Mouse (Mus musculus) c-Kit-positive CD71-positive TER-119-positive erythroid progenitor cells, embryonic 14.5 days (primary cell): ENCODE results near the gene Cstb.

Experiments used
- DNase-seq: peaks from one replicate; pipeline ENCODE4 v3.0.0-alpha.2; 2013; ENCODE audit warnings: low spot score

Cstb gene

DNA sequence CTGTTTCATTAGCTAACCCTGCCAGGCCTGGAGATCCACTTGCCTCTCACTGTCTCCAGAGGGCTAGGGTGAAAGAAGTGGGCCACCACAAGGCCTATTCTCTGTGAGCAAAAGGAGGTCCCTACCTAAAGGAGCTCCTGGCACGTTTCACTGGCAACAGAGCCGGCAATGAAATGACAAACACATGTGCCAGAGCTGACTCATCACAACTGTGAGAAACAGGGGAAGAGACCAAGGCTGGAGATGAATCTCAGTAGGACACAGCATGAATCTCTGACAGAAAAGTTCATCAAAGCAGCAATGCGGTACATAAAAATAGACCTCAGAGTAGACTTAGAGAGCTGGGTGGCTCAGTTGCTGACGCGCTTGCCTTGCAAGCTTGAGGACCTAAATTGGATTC lies 7.6 kb upstream of the Cstb start:
- DNase-seq: no peak

DNA sequence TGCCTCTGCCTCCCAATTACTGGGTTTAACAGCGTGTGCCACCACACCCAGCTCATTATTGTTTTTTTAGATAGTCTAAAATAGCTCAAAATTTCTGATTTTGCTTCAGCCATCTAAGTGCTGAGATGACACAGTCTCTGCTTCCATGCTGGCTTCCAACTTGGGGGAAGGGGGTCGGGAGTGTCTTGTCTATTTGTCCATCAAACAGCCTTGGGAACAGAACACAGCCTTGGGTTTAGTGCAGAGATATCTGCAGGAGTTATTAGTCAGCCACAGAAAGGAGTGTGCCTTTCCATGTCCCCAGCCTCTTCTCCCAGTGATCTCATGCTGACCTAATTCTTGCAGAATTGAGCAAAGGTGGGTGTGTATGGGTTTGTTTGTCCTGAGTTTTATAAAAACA lies 6.7 kb upstream of the Cstb start:
- no peak for DNase-seq

DNA sequence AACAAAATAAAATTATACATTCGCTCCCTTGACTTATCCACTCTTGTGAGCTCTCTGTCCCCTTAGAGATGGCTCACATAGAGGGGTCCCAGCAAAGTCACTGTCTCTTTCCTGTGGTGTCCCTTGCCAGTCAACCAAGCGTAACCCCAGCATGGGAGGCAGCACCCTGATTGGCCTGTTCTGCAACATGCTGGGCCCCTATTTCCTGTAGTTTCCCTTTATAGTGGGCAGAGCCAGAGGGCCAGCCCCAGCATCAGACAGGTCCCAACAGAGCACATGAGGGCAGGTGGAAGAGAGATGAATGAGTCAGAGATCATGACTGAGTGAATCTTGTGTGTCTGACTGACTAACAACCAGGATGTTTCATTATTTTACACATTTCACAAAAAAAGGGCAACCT lies 4.5 kb upstream of the Cstb start:
- DNase-seq: no peak

DNA sequence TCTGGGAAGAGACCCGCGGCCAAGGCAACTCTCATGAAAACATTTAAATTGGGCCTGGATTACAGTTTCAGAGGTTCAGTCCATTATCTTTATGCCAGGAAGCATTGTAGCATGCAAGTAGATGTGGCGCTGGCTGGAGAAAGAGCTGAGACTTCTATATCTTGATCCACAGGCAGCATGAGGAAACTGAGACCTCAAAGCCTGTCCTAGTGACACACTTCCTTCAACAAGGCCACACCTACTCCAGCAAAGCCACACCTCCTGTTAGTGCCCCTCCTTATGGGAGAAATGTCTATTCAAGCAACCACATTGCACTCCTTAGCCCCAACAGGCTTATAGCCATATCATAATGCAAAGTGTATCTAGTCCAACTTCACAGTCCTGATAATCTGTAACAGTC lies 2.9 kb upstream of the Cstb start:
- DNase-seq: no peak

DNA sequence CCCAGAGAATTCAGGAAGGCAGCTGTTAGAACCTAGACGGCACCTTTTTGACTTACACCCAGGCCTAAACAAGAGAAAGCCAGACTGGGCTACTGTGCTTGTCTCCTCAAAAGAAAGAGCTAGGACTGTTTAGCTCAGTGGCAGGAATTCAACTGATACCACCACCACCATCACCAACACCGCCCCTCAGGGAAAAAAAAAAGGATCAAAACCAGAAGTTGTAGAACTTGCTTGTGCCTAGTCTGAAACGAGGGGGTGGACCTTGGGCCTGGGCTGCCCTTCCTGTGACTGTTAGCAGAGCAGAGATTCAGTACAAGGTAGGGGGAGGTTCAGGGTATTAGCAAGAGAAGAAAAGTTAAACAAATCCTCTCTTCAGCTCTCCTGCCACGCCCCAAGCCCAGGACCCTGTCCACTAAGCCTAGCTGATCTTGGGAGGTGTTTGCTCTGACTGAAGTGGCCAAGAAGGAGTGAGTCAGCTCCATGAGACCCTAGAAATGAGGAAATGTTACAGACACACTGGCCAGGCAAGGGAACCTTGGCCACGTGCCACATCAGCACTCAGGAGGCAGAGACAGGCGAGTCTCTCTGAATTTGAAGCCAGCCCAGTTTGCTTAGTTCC lies 757 bp downstream of the Cstb start:
- no peak for DNase-seq

DNA sequence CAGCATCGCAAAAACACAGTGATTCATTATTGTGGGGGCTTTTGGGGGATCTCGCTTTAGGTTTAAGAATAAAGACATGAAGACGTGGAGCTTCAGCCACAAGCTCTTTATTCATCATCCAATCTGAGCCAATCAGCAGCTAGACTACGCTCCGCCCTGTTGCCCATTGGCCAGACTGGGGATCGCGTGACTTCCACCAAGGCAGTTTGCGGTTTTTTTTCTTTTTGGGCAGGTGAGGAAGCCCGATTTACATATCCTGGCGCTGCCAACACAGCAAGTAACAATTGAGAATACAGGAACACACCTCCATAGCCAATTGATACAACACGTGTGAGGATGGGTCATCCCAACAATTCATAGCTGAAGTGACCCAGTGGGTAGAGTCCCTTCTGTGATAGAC lies 2.6 kb downstream of the Cstb start:
- DNase-seq: no peak

DNA sequence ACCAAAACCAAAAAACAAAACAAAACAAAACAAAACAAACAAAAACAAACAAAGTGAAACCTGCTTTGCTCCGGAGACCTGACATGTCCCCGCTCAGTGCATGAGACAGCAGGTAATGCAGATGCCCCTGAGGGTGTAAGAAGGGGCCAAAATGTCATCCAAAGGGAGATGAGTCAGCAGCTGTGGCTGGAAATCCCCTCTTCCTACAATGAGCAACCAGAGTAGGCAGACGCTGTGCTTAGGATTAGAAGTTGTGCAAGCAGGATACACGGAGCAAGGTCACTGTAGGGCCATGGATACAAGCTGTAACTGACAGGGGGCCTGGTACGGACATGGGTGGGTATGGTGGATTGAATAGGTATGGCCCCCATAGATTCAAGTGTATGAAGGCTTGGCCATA lies 3.7 kb downstream of the Cstb start:
- DNase-seq: no peak

DNA sequence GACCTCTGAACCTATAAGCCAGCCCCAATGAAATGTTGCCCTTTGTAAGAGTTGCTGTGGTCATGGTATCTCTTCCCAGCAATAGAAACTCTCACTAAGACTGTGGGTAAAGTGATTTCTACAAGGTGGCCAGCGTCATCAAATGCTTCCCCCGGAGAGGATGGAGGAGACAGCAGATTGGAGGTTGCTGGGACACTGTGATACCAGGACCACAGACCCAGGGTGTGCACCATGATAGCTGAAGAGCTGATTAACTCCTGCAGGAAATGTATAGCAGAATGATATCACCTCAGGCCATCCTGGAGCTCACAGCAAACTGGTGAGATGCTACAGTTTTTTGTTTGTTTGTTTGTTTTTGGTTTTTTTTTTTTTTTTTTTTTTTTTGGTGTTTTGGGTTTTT lies 4.3 kb downstream of the Cstb start:
- DNase-seq: no peak

DNA sequence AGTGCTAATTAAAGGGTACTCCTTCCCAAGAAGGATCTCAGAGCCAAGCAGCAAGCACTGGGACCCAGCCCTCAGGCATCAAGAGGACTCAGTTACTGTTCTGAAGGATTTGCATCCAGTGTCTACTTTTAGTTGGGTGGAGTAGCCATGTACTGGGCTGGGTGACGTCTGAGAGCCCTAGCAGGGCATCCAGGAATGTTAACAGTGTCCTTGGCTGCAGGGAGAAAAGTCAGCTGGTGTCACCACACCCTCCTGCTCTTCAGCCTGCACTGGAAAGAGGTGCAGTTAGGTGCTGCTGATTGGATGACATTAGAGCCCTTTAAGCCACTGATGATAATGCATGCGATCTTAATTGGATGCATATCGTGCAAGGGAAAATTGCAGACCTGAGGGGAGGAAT lies 7.4 kb downstream of the Cstb start:
- DNase-seq: no peak

DNA sequence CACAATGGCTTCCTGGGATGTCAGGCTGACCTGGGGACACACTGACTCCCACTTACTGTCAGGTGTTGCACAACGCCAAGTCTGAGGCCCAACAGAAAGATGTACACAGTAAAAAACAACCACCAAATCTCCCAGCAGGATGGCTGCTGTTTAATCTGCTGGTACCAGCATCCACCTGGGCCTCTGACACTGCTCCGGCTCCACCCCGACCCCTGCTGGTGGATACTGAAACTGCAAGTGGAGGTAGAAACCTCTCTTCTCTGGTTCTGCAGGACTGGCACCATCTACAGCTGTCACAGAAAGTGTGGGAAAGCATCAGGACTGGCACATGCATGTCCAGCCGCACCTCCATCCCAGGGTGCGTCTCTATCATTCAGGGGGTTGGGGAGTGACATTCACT lies 12.6 kb downstream of the Cstb start:
- DNase-seq: peak; percentile 69

DNA sequence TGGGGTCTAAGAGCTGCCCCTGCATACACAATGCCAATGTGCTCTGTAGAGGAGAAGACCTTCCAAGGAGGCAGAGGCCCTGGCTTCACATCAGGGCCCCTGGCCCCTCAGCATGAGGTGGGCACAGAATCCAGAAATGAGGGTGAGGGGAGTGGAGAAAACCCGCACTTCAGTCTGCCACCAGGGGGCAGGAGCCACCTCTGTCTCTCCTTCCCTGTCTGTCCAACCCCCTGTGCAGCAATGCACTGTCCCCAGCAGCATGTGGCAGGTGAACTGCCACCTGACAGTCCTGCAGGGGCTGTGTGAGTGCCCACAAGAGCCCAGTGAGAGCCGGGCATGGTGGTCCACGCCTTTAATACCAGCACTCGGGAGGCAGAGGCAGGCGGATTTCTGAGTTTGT lies 14.1 kb downstream of the Cstb start:
- DNase-seq: no peak

DNA sequence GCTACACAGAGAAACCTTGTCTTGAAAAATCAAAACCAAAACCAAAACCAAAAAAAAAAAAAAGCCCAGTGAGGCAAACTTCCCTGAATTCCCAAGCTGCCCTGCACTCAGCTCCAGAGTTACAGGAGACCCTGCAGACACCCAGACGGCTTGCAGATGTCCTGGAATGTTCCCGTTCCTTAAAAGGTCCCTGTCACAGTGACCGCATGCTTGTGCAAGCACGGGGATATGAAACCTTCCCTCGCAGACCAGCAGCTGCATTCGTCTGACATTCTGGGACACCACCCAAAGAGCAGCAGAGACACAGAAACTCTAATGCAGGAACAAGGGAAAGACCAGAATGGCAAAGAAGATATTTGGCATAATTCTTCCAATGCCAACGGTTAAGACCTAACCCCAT lies 14.5 kb downstream of the Cstb start:
- no peak for DNase-seq

DNA sequence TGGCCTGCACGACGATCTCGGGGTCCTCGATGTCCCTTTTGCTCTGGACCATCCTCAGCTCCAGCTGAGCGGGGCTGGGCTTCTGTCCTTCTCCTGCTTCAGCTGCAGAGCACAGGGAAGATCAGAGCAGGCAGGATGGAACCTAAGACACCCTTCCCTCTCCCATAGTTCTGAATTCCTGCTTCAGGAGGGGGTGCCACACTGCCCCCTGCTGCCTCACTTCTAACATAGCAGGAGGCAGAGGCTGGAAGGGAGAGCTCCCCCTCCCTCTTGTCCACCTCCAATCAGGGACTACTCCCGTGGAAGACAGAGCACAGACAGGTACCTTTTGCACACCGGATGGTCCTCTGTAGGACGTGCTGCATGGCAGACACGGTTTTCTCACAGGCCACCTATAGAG lies 15.3 kb downstream of the Cstb start:
- no peak for DNase-seq

DNA sequence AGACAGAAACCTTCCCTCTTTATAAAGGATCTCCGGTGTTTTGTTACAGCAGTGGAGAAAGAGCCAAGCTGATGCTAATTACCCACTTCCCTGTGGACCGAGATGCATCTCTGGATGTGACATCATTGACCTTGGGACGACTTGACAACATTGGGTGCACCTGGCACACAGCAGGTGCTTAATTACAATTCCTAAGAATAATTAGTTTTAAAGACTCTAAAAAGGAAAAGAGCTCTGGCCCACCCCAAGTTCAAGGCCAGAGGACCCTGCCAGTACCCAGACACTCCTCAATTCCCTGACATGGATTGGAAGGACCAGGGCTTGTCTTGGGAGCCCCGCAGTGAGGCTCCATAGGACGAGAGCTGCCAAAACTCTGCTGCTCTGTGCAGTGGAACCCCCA lies 16.1 kb downstream of the Cstb start:
- no peak for DNase-seq

DNA sequence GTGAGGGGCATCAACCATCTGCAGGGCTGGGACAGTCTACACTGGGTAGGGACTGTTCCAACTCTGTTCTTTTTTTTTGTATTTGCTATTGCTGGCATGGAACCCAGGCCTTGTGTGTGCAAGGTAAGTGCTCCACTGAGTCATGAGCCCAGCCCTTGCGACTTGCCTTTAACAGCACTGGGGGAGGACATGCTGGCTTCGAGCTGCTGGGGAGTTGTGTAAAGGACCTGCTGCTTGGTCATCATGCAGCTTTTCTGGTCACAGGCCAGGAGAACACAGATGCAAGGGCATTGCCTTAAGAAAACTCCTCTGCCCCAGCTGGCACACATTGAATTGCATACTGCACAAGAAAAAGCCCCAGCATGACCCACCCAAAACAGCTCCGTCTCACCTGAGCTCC lies 16.8 kb downstream of the Cstb start:
- DNase-seq: no peak

DNA sequence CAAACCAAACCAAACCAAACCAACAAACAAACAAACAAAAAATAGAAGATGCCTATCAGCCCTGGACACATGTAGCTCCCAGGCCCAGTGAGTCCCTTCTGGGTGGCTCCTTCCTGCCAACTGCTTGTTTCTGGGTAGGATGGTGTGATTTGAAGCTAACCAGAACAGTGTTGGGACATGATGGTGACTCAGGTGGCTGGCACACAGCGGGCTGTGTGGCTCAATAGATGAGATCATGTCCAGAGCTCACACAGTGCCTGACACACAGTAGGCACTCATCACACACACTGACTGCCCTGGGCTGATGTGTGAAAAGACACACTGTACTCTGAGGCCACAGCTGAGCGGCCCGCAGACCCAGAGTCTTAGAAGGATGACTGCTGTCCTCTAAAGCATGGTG lies 20.7 kb downstream of the Cstb start:
- DNase-seq: no peak

DNA sequence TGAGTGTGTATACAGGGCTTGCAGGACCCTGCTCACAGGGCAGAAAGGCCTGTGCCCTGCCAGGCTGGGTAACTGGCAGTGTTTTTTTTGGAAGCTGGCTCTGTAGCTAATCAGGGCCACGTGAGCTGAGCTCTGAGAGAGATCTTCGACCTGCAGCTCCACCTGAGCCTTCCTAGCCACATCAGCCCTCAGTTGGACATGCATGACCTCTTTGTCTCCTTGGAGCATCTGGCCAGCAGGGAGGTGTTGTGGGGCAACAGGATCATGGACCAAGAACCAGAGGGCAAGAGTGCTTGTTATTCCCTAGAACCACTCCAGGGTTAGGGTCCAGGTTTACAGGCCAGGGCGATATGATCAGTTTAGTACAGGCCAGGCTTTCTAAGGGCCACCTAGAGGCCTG lies 21.9 kb downstream of the Cstb start:
- DNase-seq: no peak

DNA sequence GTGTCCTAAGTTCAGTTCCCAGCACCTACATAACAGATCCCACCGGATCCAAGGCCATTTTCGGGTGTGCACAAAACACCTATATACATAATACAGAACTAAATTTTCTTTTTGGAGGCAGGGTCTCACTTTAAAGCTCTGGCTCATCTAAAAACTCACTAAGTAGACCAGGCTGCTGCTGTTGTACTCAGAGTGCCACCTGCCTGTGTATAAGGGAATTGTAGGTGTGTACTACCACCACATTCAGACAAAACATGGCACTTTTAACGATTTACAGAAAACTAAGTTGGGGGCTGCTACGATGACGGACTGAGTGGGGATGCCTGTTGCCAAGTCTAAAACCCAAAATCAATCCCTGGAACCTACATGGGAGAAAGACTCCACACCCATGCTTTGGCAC lies 25.3 kb downstream of the Cstb start:
- DNase-seq: no peak

DNA sequence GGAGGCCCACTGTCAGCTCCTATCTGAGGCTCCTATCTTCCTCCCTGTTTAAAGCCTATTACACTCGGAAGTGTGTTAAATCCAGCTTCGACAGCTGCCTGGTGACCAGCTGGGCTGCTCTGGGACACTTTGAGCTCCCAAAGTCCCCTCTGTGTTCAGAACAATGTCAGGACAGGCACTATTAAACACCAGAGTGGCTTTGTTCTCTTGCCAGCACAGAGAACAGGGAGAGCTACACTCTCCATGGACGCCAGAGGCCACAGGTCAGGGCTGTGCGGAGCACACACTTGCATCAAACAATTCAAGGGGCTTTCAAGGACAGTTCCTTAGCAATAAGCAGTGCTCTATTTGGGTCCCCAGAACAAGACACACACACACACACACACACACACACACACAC lies 27.2 kb downstream of the Cstb start:
- no peak for DNase-seq

DNA sequence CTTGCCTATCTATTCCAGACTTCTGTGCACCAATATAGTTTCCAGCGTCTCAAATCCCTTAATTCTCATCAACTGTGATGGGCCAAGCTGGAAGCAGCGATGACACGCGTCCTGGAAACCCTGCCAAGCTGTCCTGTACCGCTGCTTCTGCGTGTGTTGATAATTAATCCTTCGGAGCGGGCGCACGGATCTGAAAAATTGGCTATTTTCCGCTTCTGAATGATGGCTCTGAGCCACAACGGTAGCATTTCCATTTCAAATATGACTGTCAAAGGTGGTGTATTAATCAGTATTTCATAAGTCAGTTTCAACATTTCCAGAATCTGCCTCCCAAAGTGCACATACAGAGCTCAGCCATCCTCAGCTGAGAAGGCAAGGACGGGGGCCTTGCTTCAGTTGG lies 31.2 kb downstream of the Cstb start:
- no peak for DNase-seq

DNA sequence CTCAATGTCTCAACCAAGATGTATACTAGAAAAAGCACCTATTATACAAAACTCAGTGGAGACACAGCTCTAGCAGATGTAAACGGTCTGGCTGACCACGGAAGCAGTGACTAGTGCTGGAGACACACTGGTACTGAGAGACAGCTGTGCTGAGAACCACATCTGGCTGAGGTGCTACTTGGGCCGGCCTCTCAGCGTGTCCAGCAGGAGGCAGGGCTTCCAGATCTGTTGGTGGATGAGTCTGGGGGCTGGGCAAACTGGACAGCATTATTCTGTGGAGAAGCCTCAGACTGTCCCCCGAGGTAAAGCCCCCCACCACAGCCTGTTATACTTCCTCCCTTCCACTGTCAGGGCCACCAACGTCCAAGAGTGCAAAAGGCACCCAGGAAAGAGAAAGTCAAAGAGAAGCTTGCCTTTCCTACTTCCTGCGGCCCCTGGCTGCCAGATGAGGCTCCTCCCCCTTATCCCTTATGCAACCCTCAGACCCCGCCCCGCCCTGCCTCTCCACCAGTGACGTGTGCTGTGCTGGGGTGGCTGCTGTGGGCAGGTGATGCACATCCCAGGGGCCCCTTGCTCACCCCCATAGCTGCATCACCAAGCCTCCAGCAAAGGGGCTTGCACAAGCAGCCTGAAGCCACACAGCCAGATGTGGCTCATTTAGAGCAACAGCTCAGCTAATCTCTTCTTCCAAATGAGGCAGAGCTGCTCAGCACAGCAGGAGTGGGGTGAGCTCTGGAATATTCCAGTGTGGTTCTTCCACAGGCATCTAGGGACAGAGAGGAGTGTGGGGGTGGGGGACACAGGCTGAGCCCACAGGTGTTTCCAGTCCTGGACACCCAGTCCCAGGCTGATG lies 32.3 kb downstream of the Cstb start:
- peak; percentile 47 for DNase-seq

DNA sequence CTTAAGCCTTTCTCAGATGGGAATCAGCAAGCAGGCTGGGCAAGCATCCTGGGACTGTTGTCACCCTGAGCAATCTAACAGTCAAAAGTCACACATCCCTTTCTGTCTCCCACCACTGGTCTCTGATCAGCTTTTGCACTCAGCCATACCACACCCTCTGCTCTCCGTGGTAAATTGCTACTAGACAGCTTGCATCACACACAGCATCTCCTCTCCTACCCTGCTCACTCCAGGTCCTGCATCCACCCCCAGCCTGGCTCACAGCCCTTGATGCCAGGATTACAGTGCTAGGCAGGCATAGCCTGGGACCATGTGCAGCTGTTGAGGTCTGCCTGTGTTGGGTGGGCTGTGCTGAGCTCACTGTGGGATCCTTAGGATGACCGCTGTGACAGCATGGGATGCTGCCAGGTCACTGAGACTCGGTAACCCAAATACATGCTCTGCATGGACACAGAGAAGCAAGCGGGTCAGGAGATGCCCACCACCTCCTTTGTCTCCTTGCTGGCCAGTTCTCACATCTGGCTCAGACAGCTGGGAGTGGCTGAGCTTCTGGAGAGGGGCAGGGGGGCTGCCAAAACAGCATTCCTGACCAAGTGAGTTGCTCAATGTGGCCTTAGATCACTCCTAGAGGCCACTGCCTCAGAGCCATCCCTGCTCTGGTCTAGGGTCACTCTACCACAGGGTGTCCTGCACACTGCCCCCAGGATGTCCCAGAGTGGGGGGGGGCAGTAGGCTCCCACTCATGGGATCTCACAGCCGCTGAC lies 33.1 kb downstream of the Cstb start:
- no peak for DNase-seq

DNA sequence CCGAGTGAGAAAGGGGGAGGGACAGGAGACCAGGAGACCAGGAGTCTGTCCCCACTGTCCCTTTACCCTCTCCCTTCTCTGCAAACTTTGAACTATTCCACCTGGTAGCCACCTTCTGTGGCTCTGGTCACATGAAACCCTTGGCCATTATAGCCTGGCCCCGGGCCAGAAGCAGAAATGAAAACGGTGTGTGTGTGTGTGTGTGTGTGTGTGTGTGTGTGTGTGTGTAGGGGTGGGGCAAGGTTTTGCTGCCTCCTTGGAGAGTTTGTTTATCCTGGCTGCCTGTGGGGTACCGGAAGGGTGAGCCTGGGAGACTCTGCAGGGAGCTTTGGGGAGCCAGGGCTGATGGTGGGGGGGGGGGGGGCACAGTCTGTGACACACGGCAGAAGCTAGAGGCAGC lies 35.0 kb downstream of the Cstb start:
- DNase-seq: no peak
